Mouse (Mus musculus) embryonic facial prominence, embryonic 10.5 days (tissue): ENCODE data around the gene Plcb3. TPM values are rescaled to one million over a fixed set of nuclear protein-coding genes. Genes with fewer than 3 reads are reported as not detected.

ENCODE experiments used
- DNase-seq: peaks from one replicate; pipeline ENCODE4 v3.0.0-alpha.2; 2017; ENCODE audit warnings: low spot score
- H3K27ac ChIP-seq: fragments of 300-500 bp; sonication (generic); replicated peaks from 2 replicates; pipeline ENCODE4 v1.5.1; 2016; ENCODE audit warnings: mild to moderate bottlenecking
- H3K27me3 ChIP-seq: fragments of 300-500 bp; sonication (generic); replicated peaks from 2 replicates; pipeline ENCODE4 v1.6.1; 2016; ENCODE audit warnings: low read depth, mild to moderate bottlenecking; ENCODE audit not compliant: poor library complexity, severe bottlenecking
- H3K36me3 ChIP-seq: fragments of 300-500 bp; sonication (generic); replicated peaks from 2 replicates; pipeline ENCODE4 v1.6.1; 2016; ENCODE audit warnings: mild to moderate bottlenecking, moderate library complexity
- H3K4me1 ChIP-seq: fragments of 300-500 bp; sonication (generic); 2 replicates; pipeline ENCODE4 v1.6.1; 2016
- H3K4me3 ChIP-seq: fragments of 300-500 bp; sonication (generic); 2 replicates; pipeline ENCODE4 v1.5.1; 2016; ENCODE audit warnings: mild to moderate bottlenecking, moderate library complexity
- H3K9me3 ChIP-seq: fragments of 300-500 bp; sonication (generic); 2 replicates; pipeline ENCODE4 v1.6.1; 2016; ENCODE audit warnings: mild to moderate bottlenecking
- WGBS: fragments of 180-500 bp; shearing (Covaris S2); methylation state at CpG from one replicate; pipeline ENCODE4 v1.1.7; 2016; 5-methylcytosine and 5-hydroxymethylcytosine counted together
- polyA plus RNA-seq: library from polyadenylated mRNA; unstranded; fragments of >200 nt; fragmentation: Nextera tagmentation; extraction: Ambion mirVana; gene quantifications from 2 replicates; pipeline ENCODE4 v1.2.1, GENCODE M21; 2016

The Plcb3 gene
- polyA plus RNA-seq, 1 experiment from 2014 or later, result 37.0 TPM

- Histone ChIP-seq H3K4me1 (peaks cover 32% of the 10 kb centered on the region), H3K27ac (peak overlapping the region; percentile 93), H3K4me3 (peak overlapping the region; percentile 70), H3K27me3 (no peaks in the 10 kb centered on the region), H3K9me3 (no peaks in the 10 kb centered on the region), H3K36me3 (peaks cover 45% of the 10 kb centered on the region)
- DNase-seq, result peak; percentile 69
- 2% methylated on average over 31 of the region's 31 CpGs for WGBS
These were observed 24.1 kb downstream of the Plcb3 start for GRCm38 (mm10) chr19:6951994-6952711.

GRCm38 (mm10) chr19:6951381-6951968, 24.8 kb downstream of the Plcb3 start:
- no peaks in the 10 kb centered on the region for H3K9me3 ChIP-seq
- H3K4me3 ChIP-seq, result peak overlapping the region; percentile 70
- H3K27me3 ChIP-seq, result no peaks in the 10 kb centered on the region
- peak; percentile 92 for DNase-seq
- peaks cover 32% of the 10 kb centered on the region for H3K4me1 ChIP-seq
- H3K27ac ChIP-seq, result peak overlapping the region; percentile 93
- peaks cover 38% of the 10 kb centered on the region for H3K36me3 ChIP-seq
- WGBS, result under 1% methylated on average over 35 of the region's 35 CpGs

GRCm38 (mm10) chr19:6950613-6951153, 25.6 kb downstream of the Plcb3 start:
- peak; percentile 75 for DNase-seq
- WGBS, result under 1% methylated on average over 28 of the region's 28 CpGs
- Histone ChIP-seq H3K9me3 (no peaks in the 10 kb centered on the region), H3K4me1 (peaks cover 32% of the 10 kb centered on the region), H3K4me3 (peak overlapping the region; percentile 70), H3K27ac (peak overlapping the region; percentile 93), H3K27me3 (no peaks in the 10 kb centered on the region), H3K36me3 (peaks cover 36% of the 10 kb centered on the region)

GRCm38 (mm10) chr19:6949951-6950350, 26.3 kb downstream of the Plcb3 start:
- Histone ChIP-seq H3K36me3 (peaks cover 36% of the 10 kb centered on the region), H3K9me3 (no peaks in the 10 kb centered on the region), H3K4me1 (peaks cover 32% of the 10 kb centered on the region), H3K27ac (peak overlapping the region; percentile 93), H3K27me3 (no peaks in the 10 kb centered on the region), H3K4me3 (peak overlapping the region; percentile 70)
- DNase-seq, result no peak
- WGBS, result 65% methylated on average over 5 of the region's 5 CpGs

- H3K4me1 ChIP-seq, result peaks cover 32% of the 10 kb centered on the region
- no peak for DNase-seq
- H3K36me3 ChIP-seq, result peaks cover 35% of the 10 kb centered on the region
- H3K9me3 ChIP-seq, result no peaks in the 10 kb centered on the region
- peak overlapping the region; percentile 70 for H3K4me3 ChIP-seq
- WGBS, result 92% methylated on average over 5 of the region's 5 CpGs
- H3K27me3 ChIP-seq, result no peaks in the 10 kb centered on the region
- H3K27ac ChIP-seq, result peak overlapping the region; percentile 93
These were observed 26.7 kb downstream of the Plcb3 start for GRCm38 (mm10) chr19:6949532-6949931.

GRCm38 (mm10) chr19:6948186-6948585, 28.1 kb downstream of the Plcb3 start:
- Histone ChIP-seq H3K36me3 (peaks cover 24% of the 10 kb centered on the region), H3K4me3 (no peak overlapping the region), H3K9me3 (no peaks in the 10 kb centered on the region), H3K27ac (no peak overlapping the region), H3K4me1 (peaks cover 32% of the 10 kb centered on the region), H3K27me3 (no peaks in the 10 kb centered on the region)
- WGBS, result 83% methylated on average over 4 of the region's 4 CpGs
- no peak for DNase-seq

- Histone ChIP-seq H3K27ac (no peak overlapping the region), H3K4me3 (no peak overlapping the region), H3K36me3 (peaks cover 24% of the 10 kb centered on the region), H3K9me3 (no peaks in the 10 kb centered on the region), H3K27me3 (no peaks in the 10 kb centered on the region), H3K4me1 (peaks cover 32% of the 10 kb centered on the region)
- 50% methylated on average over 4 of the region's 4 CpGs for WGBS
- DNase-seq, result no peak
These were observed 28.5 kb downstream of the Plcb3 start for GRCm38 (mm10) chr19:6947742-6948141.

- WGBS, result 91% methylated on average over 6 of the region's 6 CpGs
- peaks cover 12% of the 10 kb centered on the region; the same call in 1 of the 2 replicates for H3K27me3 ChIP-seq
- H3K27ac ChIP-seq, result no peak overlapping the region
- peaks cover 16% of the 10 kb centered on the region for H3K36me3 ChIP-seq
- no peak for DNase-seq
- no peaks in the 10 kb centered on the region for H3K9me3 ChIP-seq
- no peak overlapping the region for H3K4me3 ChIP-seq
- peaks cover 33% of the 10 kb centered on the region for H3K4me1 ChIP-seq
These were observed 32.6 kb downstream of the Plcb3 start for GRCm38 (mm10) chr19:6943709-6944108.

GRCm38 (mm10) chr19:6942764-6943163, 33.5 kb downstream of the Plcb3 start:
- Histone ChIP-seq H3K9me3 (no peaks in the 10 kb centered on the region), H3K4me1 (peaks cover 33% of the 10 kb centered on the region), H3K27ac (peak overlapping the region; percentile 96), H3K27me3 (peaks cover 17% of the 10 kb centered on the region; the same call in 1 of the 2 replicates), H3K36me3 (peaks cover 16% of the 10 kb centered on the region), H3K4me3 (peak overlapping the region; percentile 93)
- no peak for DNase-seq
- WGBS, result 28% methylated on average over 5 of the region's 5 CpGs

- WGBS, result under 1% methylated on average over 27 of the region's 27 CpGs
- H3K4me3 ChIP-seq, result peak within 1 kb of the TSS; percentile 93
- H3K36me3 ChIP-seq, result peaks cover 16% of the 10 kb centered on the region
- H3K27me3 ChIP-seq, result peaks cover 17% of the 10 kb centered on the region; the same call in 1 of the 2 replicates
- H3K9me3 ChIP-seq, result no peaks in the 10 kb centered on the region
- H3K4me1 ChIP-seq, result peaks cover 33% of the 10 kb centered on the region
- peak; percentile 94 for DNase-seq
- H3K27ac ChIP-seq, result peak within 1 kb of the TSS; percentile 96
These were observed 34.0 kb downstream of the Plcb3 start, which contains the start of gene Gpr137 for GRCm38 (mm10) chr19:6942249-6942691. Gene Gpr137 (minus strand): TSS chr19:6942480.

- Histone ChIP-seq H3K9me3 (no peaks in the 10 kb centered on the region), H3K4me1 (peaks cover 33% of the 10 kb centered on the region), H3K27me3 (peaks cover 17% of the 10 kb centered on the region; the same call in 1 of the 2 replicates), H3K4me3 (peak within 1 kb of the TSS; percentile 93), H3K27ac (peak within 1 kb of the TSS; percentile 96), H3K36me3 (peaks cover 16% of the 10 kb centered on the region)
- under 1% methylated on average over 83 of the region's 83 CpGs for WGBS
- DNase-seq, result peak; percentile 95
These were observed 34.7 kb downstream of the Plcb3 start, which contains the start of gene Bad for GRCm38 (mm10) chr19:6941372-6942248. Gene Bad (plus strand): TSS chr19:6941861.
